In genomic region chr2:50284040-50284439, GRCm38 (mm10) we compare ENCODE assay signal across 22 mouse cellular contexts. TPM values are rescaled to one million over a fixed set of nuclear protein-coding genes. Genes with fewer than 3 reads are reported as not detected.
DNase-seq lines count a peak whose midpoint lies in the region; ATAC-seq and TF ChIP-seq lines count a peak whose summit lies in the region.
"Had no signal": no experiment of that assay in that cellular context is flagged by ENCODE, and none has a peak within 500 bp of the region (broad histone marks: within the 10 kb centered on the region; RNA-seq: fewer than 3 reads in every experiment).

No protein-coding gene starts in this region.

- peak overlapping the region; percentile 13; the same call in 1 of the 2 replicates for H3K4me3 ChIP-seq in gastrocnemius, adult 2 months
- H3K4me3 ChIP-seq in intestine, embryonic 16.5 days (ENCODE audit: low read length) = no peak overlapping the region
- no peak overlapping the region for H3K4me3 ChIP-seq in kidney, postnatal 0 days (replicated peaks; ENCODE audit: low read depth, low read length)
- H3K4me3 ChIP-seq in stomach, postnatal 0 days (ENCODE audit: low read depth, low read length) = no peak overlapping the region
- no peak overlapping the region for H3K4me3 ChIP-seq in midbrain, embryonic 14.5 days (replicated peaks; ENCODE audit: low read depth, low read length)
- H3K4me3 ChIP-seq: forebrain, embryonic 12.5 days; layer of hippocampus, adult 2 months; neural tube, embryonic 12.5 days had no signal

- DNase-seq in gastrocnemius, adult 2 months = no peak
- DNase-seq in gastrocnemius, postnatal 36 days = no peak
- DNase-seq in kidney, postnatal 0 days (ENCODE audit: low spot score) = peak; percentile 38
- DNase-seq in stomach, postnatal 0 days (ENCODE audit: low spot score) = no peak
- DNase-seq in right cerebral cortex, postnatal 36 days (ENCODE audit: low spot score in 2 of 2) = no peak
- no peak for DNase-seq in midbrain, embryonic 14.5 days
- DNase-seq: adrenal gland, adult 8-10 months; cerebellum, adult 11-12 months; cerebellum, postnatal 36 days; left cerebral cortex, postnatal 4 days; lung, postnatal 14 days; right cerebral cortex, postnatal 14 days; thymus, adult 2 months had no signal

- H3K36me3 ChIP-seq in intestine, embryonic 16.5 days (ENCODE audit: control insufficient read depth, insufficient read depth, low read length) = peaks cover 10% of the 10 kb centered on the region; the same call in 1 of the 2 replicates
- H3K36me3 ChIP-seq in kidney, postnatal 0 days (ENCODE audit: insufficient read depth, low read length) = peaks cover 35% of the 10 kb centered on the region
- peaks cover 15% of the 10 kb centered on the region; the same call in 1 of the 2 replicates for H3K36me3 ChIP-seq in stomach, postnatal 0 days (ENCODE audit: control insufficient read depth, insufficient read depth, low read length)
- peaks cover 70% of the 10 kb centered on the region for H3K36me3 ChIP-seq in midbrain, embryonic 14.5 days (ENCODE audit: control insufficient read depth, insufficient read depth, low read length)

- ATAC-seq in intestine, embryonic 16.5 days = peak; percentile 94
- ATAC-seq in kidney, postnatal 0 days (replicated peaks; ENCODE audit: low FRiP score, low read depth) = peak; percentile 77; the same call in 1 of the 2 replicates
- ATAC-seq in stomach, postnatal 0 days (ENCODE audit: low FRiP score, low TSS enrichment) = peak; percentile 51; the same call in 1 of the 2 replicates
- ATAC-seq in midbrain, embryonic 14.5 days (ENCODE audit: low FRiP score, low TSS enrichment) = no peak
- no peak for ATAC-seq in CD4-positive, CD25-positive, alpha-beta regulatory T cell, adult 4 months
- ATAC-seq: hindbrain, embryonic 16.5 days had no signal

- no peaks in the 10 kb centered on the region for H3K27me3 ChIP-seq in intestine, embryonic 16.5 days (replicated peaks; ENCODE audit: control insufficient read depth, insufficient read depth, low read length)
- H3K27me3 ChIP-seq in kidney, postnatal 0 days (ENCODE audit: insufficient read depth, low read length) = no peaks in the 10 kb centered on the region
- H3K27me3 ChIP-seq in stomach, postnatal 0 days (ENCODE audit: control insufficient read depth, insufficient read depth, low read length) = no peaks in the 10 kb centered on the region
- H3K27me3 ChIP-seq in midbrain, embryonic 14.5 days (ENCODE audit: control insufficient read depth, insufficient read depth, low read length) = no peaks in the 10 kb centered on the region
- H3K27me3 ChIP-seq: CH12.LX; forebrain, embryonic 12.5 days; neural tube, embryonic 12.5 days had no signal

- intact Hi-C loops in gastrocnemius, adult 2 months (cut with DNase I) = no loop called here
- intact Hi-C loops in gastrocnemius, postnatal 36 days (cut with DNase I) = no loop called here

- no peak for TF ChIP-seq EP300 in stomach, postnatal 0 days (optimal IDR thresholded peaks at IDR 0.05)

- no peak overlapping the region for H3K9ac ChIP-seq in intestine, embryonic 16.5 days (ENCODE audit: low read depth, low read length)
- no peak overlapping the region for H3K9ac ChIP-seq in kidney, postnatal 0 days (ENCODE audit: low read depth, low read length)
- no peak overlapping the region for H3K9ac ChIP-seq in stomach, postnatal 0 days (ENCODE audit: low read length)
- H3K9ac ChIP-seq in midbrain, embryonic 14.5 days (replicated peaks; ENCODE audit: low read length) = no peak overlapping the region
- H3K9ac ChIP-seq: forebrain, embryonic 12.5 days; liver, embryonic 14.5 days; neural tube, embryonic 12.5 days had no signal

- 58% methylated on average over 5 of the region's 5 CpGs for WGBS in intestine, embryonic 16.5 days
- WGBS in kidney, postnatal 0 days = 71% methylated on average over 5 of the region's 5 CpGs
- 61% methylated on average over 5 of the region's 5 CpGs for WGBS in stomach, postnatal 0 days
- 86% methylated on average over 5 of the region's 5 CpGs for WGBS in midbrain, embryonic 14.5 days

- H3K4me2 ChIP-seq in intestine, embryonic 16.5 days (ENCODE audit: low read depth, low read length) = 0 out of 2 replicates have a peak overlapping the region, but pooled peaks have one; percentile 5
- H3K4me2 ChIP-seq in kidney, postnatal 0 days (ENCODE audit: low read length) = no peak overlapping the region
- no peak overlapping the region for H3K4me2 ChIP-seq in stomach, postnatal 0 days (replicated peaks; ENCODE audit: low read depth)
- H3K4me2 ChIP-seq in midbrain, embryonic 14.5 days (ENCODE audit: low read length) = no peak overlapping the region
- H3K4me2 ChIP-seq: forebrain, embryonic 12.5 days; heart, embryonic 11.5 days; neural tube, embryonic 12.5 days had no signal

- H3K9me3 ChIP-seq in intestine, embryonic 16.5 days (ENCODE audit: control insufficient read depth, low read length) = no peaks in the 10 kb centered on the region
- H3K9me3 ChIP-seq in kidney, postnatal 0 days (replicated peaks; ENCODE audit: low read length) = no peaks in the 10 kb centered on the region
- H3K9me3 ChIP-seq in stomach, postnatal 0 days (ENCODE audit: control insufficient read depth, low read length) = no peaks in the 10 kb centered on the region
- no peaks in the 10 kb centered on the region for H3K9me3 ChIP-seq in midbrain, embryonic 14.5 days (ENCODE audit: control insufficient read depth, low read length)
- H3K9me3 ChIP-seq: forebrain, embryonic 12.5 days; neural tube, embryonic 12.5 days had no signal

- 0 out of 2 replicates have a peak, but pooled peaks cover 4% of the 10 kb centered on the region for H3K4me1 ChIP-seq in intestine, embryonic 16.5 days (ENCODE audit: control insufficient read depth, insufficient read depth, low read length)
- no peaks in the 10 kb centered on the region for H3K4me1 ChIP-seq in kidney, postnatal 0 days (replicated peaks; ENCODE audit: insufficient read depth, low read length)
- H3K4me1 ChIP-seq in stomach, postnatal 0 days (replicated peaks; ENCODE audit: control insufficient read depth, insufficient read depth) = no peaks in the 10 kb centered on the region
- H3K4me1 ChIP-seq in midbrain, embryonic 14.5 days (ENCODE audit: control insufficient read depth, insufficient read depth, low read length) = no peaks in the 10 kb centered on the region
- H3K4me1 ChIP-seq: forebrain, embryonic 12.5 days; neural tube, embryonic 12.5 days had no signal

- peak overlapping the region; percentile 12 for H3K27ac ChIP-seq in gastrocnemius, adult 2 months
- H3K27ac ChIP-seq in intestine, embryonic 16.5 days (ENCODE audit: low read length) = peak overlapping the region; percentile 27
- H3K27ac ChIP-seq in kidney, postnatal 0 days = no peak overlapping the region
- H3K27ac ChIP-seq in stomach, postnatal 0 days (replicated peaks) = no peak overlapping the region
- no peak overlapping the region for H3K27ac ChIP-seq in midbrain, embryonic 14.5 days (replicated peaks; ENCODE audit: low read depth, low read length)
- H3K27ac ChIP-seq: forebrain, embryonic 12.5 days; layer of hippocampus, adult 2 months; liver, embryonic 14.5 days; neural tube, embryonic 12.5 days had no signal

- TF ChIP-seq CTCF in gastrocnemius, adult 2 months (IDR thresholded peaks at IDR 0.05) = no peak
- TF ChIP-seq CTCF in kidney, postnatal 0 days (IDR thresholded peaks at IDR 0.05; ENCODE audit: low read depth) = no peak
- no peak for TF ChIP-seq CTCF in stomach, postnatal 0 days (IDR thresholded peaks at IDR 0.05; ENCODE audit: low read depth)

RNA-seq across cellular contexts. Expression of gene Mmadhc, which starts 12.6 kb away (rescaled TPM):
- total RNA-seq in gastrocnemius, adult 2 months (2021) = 100 to 1,000 TPM; 100 to 117 TPM
- 100 to 1,000 TPM; 104 TPM for total RNA-seq in gastrocnemius, postnatal 36 days (2021)
- 142 and 153 TPM in 2 replicates for polyA plus RNA-seq in intestine, embryonic 16.5 days (2015; fragmentation: Nextera tagmentation; extraction: Ambion mirVana)
- polyA plus RNA-seq in kidney, postnatal 0 days (2015; fragmentation: Nextera tagmentation; extraction: Ambion mirVana) = 158 and 167 TPM in 2 replicates
- 147 and 149 TPM in 2 replicates for polyA plus RNA-seq in stomach, postnatal 0 days (2015; fragmentation: Nextera tagmentation; extraction: Ambion mirVana)
- 148 and 150 TPM in 2 replicates for polyA plus RNA-seq in midbrain, embryonic 14.5 days (2014; fragmentation: Nextera tagmentation; extraction: Ambion mirVana)
- 10 to 100 TPM; 46.5 to 48.3 TPM for polyA plus RNA-seq in CD4-positive, CD25-positive, alpha-beta regulatory T cell, adult 4 months (2017; shearing (Covaris generic))

Comparison
In these comparisons a context has a peak if more than half of its experiments do, and no peak if none do; other contexts are left out.
1. H3K27ac ChIP-seq: peak in gastrocnemius, adult 2 months (single experiment) and intestine, embryonic 16.5 days (single experiment); none in kidney, postnatal 0 days (single experiment), stomach, postnatal 0 days (single experiment) and midbrain, embryonic 14.5 days (single experiment).
2. ATAC-seq: peak in intestine, embryonic 16.5 days (single experiment), kidney, postnatal 0 days (single experiment) and stomach, postnatal 0 days (single experiment); none in midbrain, embryonic 14.5 days (single experiment) and CD4-positive, CD25-positive, alpha-beta regulatory T cell, adult 4 months (single experiment).